Mouse (Mus musculus) olfactory bulb, adult 2 months (tissue): ENCODE results near the gene Smim13. TPM values are rescaled to one million over a fixed set of nuclear protein-coding genes. Genes with fewer than 3 reads are reported as not detected.

Experiments
- H3K27ac ChIP-seq: fragments of 200-500 bp; 2 replicates; pipeline ENCODE4 v1.5.1; 2012; ENCODE audit warnings: low read depth, low read length; ENCODE audit not compliant: insufficient read depth
- H3K4me1 ChIP-seq: fragments of 200-500 bp; 2 replicates; pipeline ENCODE4 v1.6.1; 2012; ENCODE audit warnings: low read length; ENCODE audit not compliant: control insufficient read depth, insufficient read depth
- H3K4me3 ChIP-seq: fragments of 200-500 bp; 2 replicates; pipeline ENCODE4 v1.5.1; 2012; ENCODE audit warnings: mild to moderate bottlenecking, low read depth, low read length, moderate library complexity; ENCODE audit not compliant: insufficient read depth
- CTCF ChIP-seq: fragments of 200-500 bp; IDR thresholded peaks from 2 replicates; pipeline ENCODE4 v1.5.1; 2012; ENCODE audit warnings: low read depth, mild to moderate bottlenecking, low read length, moderate library complexity; ENCODE audit not compliant: insufficient read depth
- POLR2A ChIP-seq: fragments of 200-500 bp; IDR thresholded peaks from 2 replicates; pipeline ENCODE4 v1.6.1; 2012; ENCODE audit warnings: mild to moderate bottlenecking, low read depth, low read length, moderate library complexity; ENCODE audit not compliant: insufficient read depth
- WGBS: fragments of 180-500 bp; shearing (Covaris S2); methylation state at CpG from one replicate; pipeline ENCODE4 v1.1.7; 2018; 5-methylcytosine and 5-hydroxymethylcytosine counted together
- polyA plus RNA-seq: library from polyadenylated mRNA; stranded (reverse); fragments of >200 nt; gene quantifications from 2 replicates; pipeline ENCODE4 v1.2.4, GENCODE M21; 2012; ENCODE audit warnings: low replicate concordance; ENCODE audit not compliant: missing spikeins, insufficient read depth, insufficient read length

Gene Smim13
- polyA plus RNA-seq, 1 experiment, result not detected

GRCm38 (mm10) chr13:41298996-41299395, 49.4 kb downstream of the Smim13 start:
- H3K4me3 ChIP-seq, result no peak overlapping the region
- H3K4me1 ChIP-seq, result no peaks in the 10 kb centered on the region
- 63% methylated on average over 5 of the region's 5 CpGs for WGBS
- H3K27ac ChIP-seq, result no peak overlapping the region
- TF ChIP-seq CTCF (no peak), POLR2A (no peak)

DNA sequence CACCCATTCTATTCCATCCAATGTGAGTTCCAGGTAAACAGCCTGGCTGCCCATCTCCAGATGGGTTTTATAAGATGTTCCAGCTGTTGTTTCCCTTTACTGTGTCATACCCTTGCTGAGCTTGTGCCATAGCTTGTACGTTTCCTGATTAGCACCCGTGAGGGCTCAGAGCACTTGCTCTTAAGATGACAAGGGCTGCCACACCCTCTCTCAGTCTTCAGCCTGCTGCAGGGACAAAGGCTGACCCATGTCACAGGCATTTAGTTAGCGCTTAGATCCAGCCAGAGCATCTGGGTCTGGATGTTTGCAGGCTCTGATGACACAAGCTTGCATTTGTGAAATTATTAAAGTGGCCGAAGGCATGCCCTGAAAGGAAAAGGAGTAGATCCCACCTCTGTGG, 50.4 kb downstream of the Smim13 start:
- H3K27ac ChIP-seq, result no peak overlapping the region
- WGBS, result 87% methylated on average over 4 of the region's 4 CpGs
- TF ChIP-seq CTCF, result no peak
- no peak for TF ChIP-seq POLR2A
- H3K4me3 ChIP-seq, result no peak overlapping the region
- no peaks in the 10 kb centered on the region for H3K4me1 ChIP-seq

DNA sequence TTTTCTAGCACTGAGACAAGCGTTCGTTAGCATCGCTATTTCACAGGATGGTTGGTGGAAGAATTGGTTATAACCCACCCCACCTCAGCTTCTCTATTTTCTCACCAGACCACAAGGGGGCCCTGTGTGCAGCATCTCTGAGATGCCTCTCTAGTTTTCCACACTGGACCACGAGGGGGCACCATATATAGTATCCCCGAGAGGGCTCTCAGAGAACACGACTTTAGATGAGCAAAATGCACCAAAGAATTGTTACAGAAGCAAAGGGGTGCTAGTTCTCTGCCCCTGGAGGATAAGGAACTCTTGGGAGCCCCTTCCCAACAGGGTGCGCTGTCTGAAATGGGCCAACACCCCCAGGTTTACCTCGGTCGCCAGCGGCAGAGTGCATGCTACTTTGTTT, 53.1 kb downstream of the Smim13 start:
- WGBS, result 51% methylated on average over 10 of the region's 10 CpGs
- Histone ChIP-seq H3K4me3 (no peak overlapping the region), H3K4me1 (no peaks in the 10 kb centered on the region), H3K27ac (no peak overlapping the region)
- TF ChIP-seq CTCF (no peak), POLR2A (no peak)

DNA sequence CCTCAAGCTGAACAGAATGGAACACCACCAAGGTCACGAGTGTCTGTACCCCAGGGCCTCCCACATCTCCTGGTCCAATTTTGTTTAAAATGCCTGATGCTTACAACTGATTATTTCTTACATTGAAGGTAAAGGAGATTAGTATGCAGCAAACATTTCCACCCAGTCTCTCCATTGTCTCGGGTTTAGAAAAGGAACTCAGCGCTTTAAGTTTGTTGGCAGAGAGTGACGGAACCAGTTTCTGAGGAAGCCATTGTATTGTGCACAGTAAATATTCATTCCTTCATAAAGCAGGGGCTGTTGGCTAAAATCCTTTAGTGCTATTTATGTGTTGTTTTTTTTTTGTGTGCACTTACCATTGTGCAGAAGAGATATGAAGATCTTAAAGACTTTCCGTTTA, 71.1 kb downstream of the Smim13 start:
- 68% methylated on average over 5 of the region's 5 CpGs for WGBS
- Histone ChIP-seq H3K4me1 (peaks cover 4% of the 10 kb centered on the region; the same call in 1 of the 2 replicates), H3K4me3 (no peak overlapping the region), H3K27ac (no peak overlapping the region)
- no peak for TF ChIP-seq POLR2A
- no peak for TF ChIP-seq CTCF

DNA sequence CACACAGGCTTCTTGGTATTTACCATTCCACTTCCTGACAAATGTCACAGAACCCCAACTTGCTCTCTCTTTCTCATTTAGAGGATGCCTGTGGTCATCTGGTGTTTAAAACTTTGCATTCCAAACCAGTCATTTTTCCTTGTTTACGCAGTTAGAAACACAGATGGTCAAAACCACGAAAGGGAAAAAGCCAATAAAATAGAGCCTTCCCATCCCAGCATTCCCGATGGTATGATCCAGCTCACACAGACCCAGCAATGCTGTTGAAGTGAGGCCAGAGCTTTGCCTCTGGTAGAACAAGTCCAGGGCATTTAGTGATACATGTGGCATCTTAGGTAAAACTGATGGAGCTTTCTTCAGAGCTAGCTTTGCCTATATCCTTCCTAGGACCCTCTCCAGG, 71.8 kb downstream of the Smim13 start:
- Histone ChIP-seq H3K4me3 (no peak overlapping the region), H3K27ac (peak overlapping the region; percentile 6; the same call in 1 of the 2 replicates), H3K4me1 (peaks cover 4% of the 10 kb centered on the region; the same call in 1 of the 2 replicates)
- TF ChIP-seq POLR2A (no peak), CTCF (no peak)
- 47% methylated on average over 3 of the region's 3 CpGs for WGBS

DNA sequence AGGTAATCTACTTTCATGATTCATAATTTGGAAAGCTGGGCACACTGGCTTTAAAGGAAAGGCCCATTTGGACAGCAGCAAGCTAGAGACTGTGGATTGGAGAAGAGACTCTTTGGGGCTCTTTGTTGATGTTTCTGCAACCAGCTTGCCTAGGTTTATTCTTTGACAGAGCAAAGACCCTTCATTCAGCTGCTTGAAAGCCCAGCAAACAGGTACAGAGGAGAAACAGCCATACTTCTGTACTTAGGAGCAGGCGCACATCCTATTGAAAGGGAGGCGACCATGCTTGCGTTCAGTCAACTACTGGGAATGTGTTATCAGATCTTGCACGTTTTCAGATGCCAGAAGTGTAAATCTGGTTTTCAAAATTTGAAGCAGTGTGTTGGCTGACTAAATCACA, 75.0 kb downstream of the Smim13 start:
- 88% methylated on average over 4 of the region's 4 CpGs for WGBS
- H3K4me3 ChIP-seq, result no peak overlapping the region
- TF ChIP-seq POLR2A (no peak), CTCF (no peak)
- H3K4me1 ChIP-seq, result peaks cover 6% of the 10 kb centered on the region; the same call in 1 of the 2 replicates
- H3K27ac ChIP-seq, result no peak overlapping the region

DNA sequence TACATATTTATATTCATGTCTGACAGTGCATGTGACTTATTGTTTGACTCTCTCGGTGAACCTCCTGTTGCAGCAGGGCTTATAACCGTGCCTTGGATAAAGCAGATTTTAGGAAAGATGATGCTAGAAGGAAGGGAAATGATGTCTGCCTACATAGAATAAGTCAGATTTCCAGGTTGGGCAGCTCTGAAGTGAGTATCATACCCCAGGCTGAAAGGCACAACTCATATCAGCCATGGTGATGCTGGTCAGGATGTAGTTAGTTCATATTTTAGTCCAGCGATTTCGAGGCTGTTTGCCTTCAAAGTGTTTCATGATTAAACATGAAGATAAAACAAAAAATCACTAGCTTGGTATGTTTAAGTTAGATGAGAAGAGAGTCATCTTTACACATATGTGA, 75.7 kb downstream of the Smim13 start:
- Histone ChIP-seq H3K4me3 (no peak overlapping the region), H3K27ac (no peak overlapping the region), H3K4me1 (peaks cover 6% of the 10 kb centered on the region; the same call in 1 of the 2 replicates)
- TF ChIP-seq POLR2A, result no peak
- 95% methylated on average over 4 of the region's 4 CpGs for WGBS

DNA sequence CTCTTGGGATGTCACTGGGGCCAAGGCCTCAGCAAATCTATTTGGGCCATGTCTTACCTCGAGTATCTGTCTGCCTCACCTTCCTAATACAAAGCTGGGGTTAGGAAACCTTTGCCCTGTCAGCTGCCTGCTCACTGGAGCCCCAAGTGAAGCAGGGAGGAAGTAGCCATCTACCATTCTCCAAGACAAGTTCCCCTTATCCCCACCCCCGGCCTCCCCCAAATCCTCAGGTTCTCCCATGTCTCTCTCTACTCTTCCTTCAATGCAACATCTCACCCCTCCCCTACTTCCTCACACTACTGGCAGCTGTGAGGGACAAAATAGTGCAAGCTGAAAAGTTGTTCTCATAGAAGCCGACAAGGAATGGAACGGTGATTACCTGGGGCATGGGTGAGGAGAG, 76.5 kb downstream of the Smim13 start:
- TF ChIP-seq CTCF (no peak), POLR2A (no peak)
- peaks cover 6% of the 10 kb centered on the region; the same call in 1 of the 2 replicates for H3K4me1 ChIP-seq
- WGBS, result 89% methylated on average over 4 of the region's 4 CpGs
- H3K4me3 ChIP-seq, result no peak overlapping the region
- H3K27ac ChIP-seq, result no peak overlapping the region

Other genes starting within 250 kb of the Smim13 start
- gene Pak1ip1, start 248.8 kb upstream of the Smim13 start, polyA plus RNA-seq, result not detected in 2 replicates
- gene Tmem14c, start 233.6 kb upstream of the Smim13 start, polyA plus RNA-seq, result not detected in 2 replicates
- gene Mak, start 170.1 kb upstream of the Smim13 start, polyA plus RNA-seq, result not detected in 2 replicates
- not detected in 2 replicates for gene Gcm2, start 138.8 kb upstream of the Smim13 start, polyA plus RNA-seq
- not detected in 2 replicates for gene Sycp2l, start 135.5 kb upstream of the Smim13 start, polyA plus RNA-seq
- not detected in 2 replicates for gene Elovl2, start 29.4 kb upstream of the Smim13 start, polyA plus RNA-seq
- not detected in 2 replicates for gene Gm17364, start 24.1 kb downstream of the Smim13 start, polyA plus RNA-seq
- gene Nedd9, start 237.5 kb downstream of the Smim13 start, polyA plus RNA-seq, result not detected in 2 replicates